Mouse (Mus musculus): ENCODE measurements around the gene Rgl1. TPM values are rescaled to one million over a fixed set of nuclear protein-coding genes. Genes with fewer than 3 reads are reported as not detected.
"Not testable (repeated sequence)": the region's sequence is repeated elsewhere in the genome, so short reads cannot be mapped to it uniquely, and the experiment has no call there.

Rgl1 gene
- polyA plus RNA-seq, 1 experiment = 55.6 TPM

DNA sequence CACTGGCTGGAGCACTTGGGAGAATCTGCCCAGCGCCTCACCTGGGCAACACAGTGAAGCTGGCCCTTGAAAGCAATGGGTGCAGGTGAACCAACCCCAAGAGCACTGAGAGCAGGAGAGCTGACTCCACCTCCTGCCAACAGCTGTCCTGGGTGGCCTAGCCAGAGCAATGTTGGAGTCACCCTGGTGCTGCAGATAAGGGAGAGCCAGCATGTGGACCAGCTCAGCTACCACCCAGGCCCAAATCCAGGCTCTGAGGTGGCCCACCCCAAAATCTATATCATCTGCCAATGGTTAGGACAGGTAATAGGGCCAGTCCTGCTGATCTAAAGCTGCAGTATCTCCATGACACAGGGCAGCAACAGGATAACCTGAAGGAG, 114.7 kb downstream of the Rgl1 start:
- no peak for TF ChIP-seq CTCF (IDR thresholded peaks at IDR 0.05; ENCODE audit: extremely low read depth, insufficient read depth, low read length)
- no peak for TF ChIP-seq POLR2A (IDR thresholded peaks at IDR 0.05; ENCODE audit: extremely low read depth, insufficient read depth, low read length)

DNA sequence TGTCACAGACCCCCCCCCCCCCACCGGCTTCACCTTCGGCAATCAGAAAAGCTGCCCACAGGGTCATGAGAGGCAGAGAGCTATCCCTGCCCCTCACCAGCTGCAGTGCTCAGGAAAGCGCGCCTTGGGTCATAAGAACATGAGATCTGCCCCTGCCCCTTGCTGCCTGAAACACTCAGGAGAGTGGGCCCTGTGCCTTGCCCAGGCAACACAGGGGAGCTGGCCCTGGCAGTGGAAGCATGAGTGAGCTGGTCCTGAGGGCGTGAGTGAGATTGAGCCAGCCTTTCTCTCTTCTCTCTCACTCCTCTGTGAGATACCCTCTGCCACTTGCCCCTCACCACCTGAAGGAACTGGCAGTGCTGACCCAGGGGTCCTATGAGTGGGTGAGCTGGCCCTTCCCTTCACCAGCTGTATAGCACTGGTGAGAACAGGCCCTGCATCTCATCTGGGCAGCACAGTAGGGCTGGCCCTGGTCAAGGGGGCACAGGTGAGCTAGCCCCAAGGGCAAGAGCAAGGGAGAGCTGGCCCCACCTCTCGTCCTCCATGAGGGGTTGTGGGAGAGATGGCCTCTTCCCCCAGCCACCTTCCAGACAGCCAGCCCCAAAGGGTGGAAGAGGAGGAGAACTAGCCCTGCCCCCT, 115.2 kb downstream of the Rgl1 start:
- H3K4me3 ChIP-seq (ENCODE audit: insufficient read depth, low read length) = no peak overlapping the region
- TF ChIP-seq POLR2A (IDR thresholded peaks at IDR 0.05; ENCODE audit: extremely low read depth, insufficient read depth, low read length) (no peak), CTCF (IDR thresholded peaks at IDR 0.05; ENCODE audit: extremely low read depth, insufficient read depth, low read length) (no peak)
- H3K27ac ChIP-seq (ENCODE audit: insufficient read depth, low read length) = no peak overlapping the region
- H3K4me1 ChIP-seq (ENCODE audit: control insufficient read depth, insufficient read depth, low read length) = peaks cover 2% of the 10 kb centered on the region; the same call in 1 of the 2 replicates

More for the DNA sequence above, 114.7 kb downstream of the Rgl1 start:
- peaks cover 2% of the 10 kb centered on the region for H3K4me1 ChIP-seq (ENCODE audit: control insufficient read depth, insufficient read depth, low read length)
- H3K4me3 ChIP-seq (ENCODE audit: insufficient read depth, low read length) = no peak overlapping the region
- no peak overlapping the region for H3K27ac ChIP-seq (ENCODE audit: insufficient read depth, low read length)

- Histone ChIP-seq H3K4me3 (ENCODE audit: insufficient read depth, low read length) (no peak overlapping the region), H3K4me1 (ENCODE audit: control insufficient read depth, insufficient read depth, low read length) (peaks cover 2% of the 10 kb centered on the region; the same call in 1 of the 2 replicates), H3K27ac (ENCODE audit: insufficient read depth, low read length) (no peak overlapping the region)
- TF ChIP-seq POLR2A (IDR thresholded peaks at IDR 0.05; ENCODE audit: extremely low read depth, insufficient read depth, low read length) = no peak
- TF ChIP-seq CTCF (IDR thresholded peaks at IDR 0.05; ENCODE audit: extremely low read depth, insufficient read depth, low read length) = no peak
Measured at GRCm38 (mm10) chr1:152648052-152648451, 118.1 kb downstream of the Rgl1 start.

GRCm38 (mm10) chr1:152642207-152642606, 123.9 kb downstream of the Rgl1 start:
- not testable (repeated sequence) for H3K4me3 ChIP-seq (ENCODE audit: insufficient read depth, low read length); H3K4me1 ChIP-seq (ENCODE audit: control insufficient read depth, insufficient read depth, low read length); H3K27ac ChIP-seq (ENCODE audit: insufficient read depth, low read length)

DNA sequence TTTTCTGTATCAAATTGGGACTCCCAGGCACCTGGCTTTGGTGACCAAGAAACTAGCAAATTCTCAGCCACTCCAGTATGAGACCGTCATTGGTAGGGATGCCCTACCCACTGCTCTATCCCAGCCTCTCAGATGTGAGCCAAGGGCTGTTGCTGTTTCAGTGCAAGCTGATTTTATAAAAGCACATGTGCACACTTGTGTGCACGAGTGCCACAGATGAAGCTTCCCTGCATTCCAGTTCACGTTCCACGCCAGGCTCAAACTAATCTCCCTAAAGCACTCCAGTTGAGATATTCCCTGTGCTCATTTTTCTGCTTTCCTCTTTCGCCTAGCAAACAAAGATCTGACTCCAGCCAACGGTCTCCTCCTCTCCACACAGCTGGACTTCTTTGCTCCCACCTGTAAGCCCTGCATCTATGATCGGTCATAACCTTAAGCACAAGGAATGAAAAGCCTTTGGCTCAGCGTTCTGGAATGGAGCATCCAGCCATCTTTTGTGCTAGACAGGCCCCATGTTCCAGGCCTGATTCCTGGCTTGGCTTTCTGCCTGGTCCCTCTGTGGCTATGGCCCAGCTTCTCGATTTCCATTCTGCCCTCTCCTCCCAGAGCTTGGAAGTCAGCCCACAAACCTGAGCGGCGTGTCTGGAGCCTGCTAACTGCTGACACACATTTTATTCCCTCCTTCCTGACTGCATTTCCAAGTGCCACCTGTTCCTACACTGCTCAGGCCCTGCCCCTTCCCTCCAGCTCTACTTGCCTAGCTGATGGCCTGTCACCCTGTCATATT, 125.8 kb downstream of the Rgl1 start:
- TF ChIP-seq POLR2A (IDR thresholded peaks at IDR 0.05; ENCODE audit: extremely low read depth, insufficient read depth, low read length) (no peak), CTCF (IDR thresholded peaks at IDR 0.05; ENCODE audit: extremely low read depth, insufficient read depth, low read length) (no peak)
- Histone ChIP-seq H3K4me3 (ENCODE audit: insufficient read depth, low read length) (no peak overlapping the region), H3K27ac (ENCODE audit: insufficient read depth, low read length) (no peak overlapping the region), H3K4me1 (ENCODE audit: control insufficient read depth, insufficient read depth, low read length) (peaks cover 7% of the 10 kb centered on the region)

DNA sequence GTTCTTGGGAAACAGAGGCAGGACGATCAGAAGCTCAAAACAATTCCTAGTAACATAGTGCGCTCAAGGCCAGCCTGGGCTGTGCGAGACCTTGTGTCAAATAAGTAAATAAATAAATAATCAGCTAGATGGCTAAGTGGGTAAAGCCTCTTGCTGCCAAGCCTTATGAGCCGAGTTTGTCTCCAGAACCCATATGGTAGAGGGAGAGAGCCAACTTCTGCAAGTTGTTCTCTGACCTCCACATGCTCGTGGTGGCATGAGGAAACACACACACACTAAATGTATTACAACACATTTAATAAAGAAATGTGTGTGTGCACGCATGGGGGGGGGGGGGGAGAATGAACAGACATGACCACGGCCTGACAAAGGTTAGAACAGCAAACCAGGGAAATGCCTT, 126.8 kb downstream of the Rgl1 start:
- Histone ChIP-seq H3K27ac (ENCODE audit: insufficient read depth, low read length) (no peak overlapping the region), H3K4me1 (ENCODE audit: control insufficient read depth, insufficient read depth, low read length) (peaks cover 7% of the 10 kb centered on the region), H3K4me3 (ENCODE audit: insufficient read depth, low read length) (no peak overlapping the region)
- TF ChIP-seq POLR2A (IDR thresholded peaks at IDR 0.05; ENCODE audit: extremely low read depth, insufficient read depth, low read length) = no peak
- TF ChIP-seq CTCF (IDR thresholded peaks at IDR 0.05; ENCODE audit: extremely low read depth, insufficient read depth, low read length) = no peak

- H3K4me3 ChIP-seq (ENCODE audit: insufficient read depth, low read length) = no peak overlapping the region
- no peaks in the 10 kb centered on the region for H3K4me1 ChIP-seq (ENCODE audit: control insufficient read depth, insufficient read depth, low read length)
- no peak overlapping the region for H3K27ac ChIP-seq (ENCODE audit: insufficient read depth, low read length)
- TF ChIP-seq POLR2A (IDR thresholded peaks at IDR 0.05; ENCODE audit: extremely low read depth, insufficient read depth, low read length) (no peak), CTCF (IDR thresholded peaks at IDR 0.05; ENCODE audit: extremely low read depth, insufficient read depth, low read length) (no peak)
Measured at GRCm38 (mm10) chr1:152634638-152635037, 131.5 kb downstream of the Rgl1 start.

DNA sequence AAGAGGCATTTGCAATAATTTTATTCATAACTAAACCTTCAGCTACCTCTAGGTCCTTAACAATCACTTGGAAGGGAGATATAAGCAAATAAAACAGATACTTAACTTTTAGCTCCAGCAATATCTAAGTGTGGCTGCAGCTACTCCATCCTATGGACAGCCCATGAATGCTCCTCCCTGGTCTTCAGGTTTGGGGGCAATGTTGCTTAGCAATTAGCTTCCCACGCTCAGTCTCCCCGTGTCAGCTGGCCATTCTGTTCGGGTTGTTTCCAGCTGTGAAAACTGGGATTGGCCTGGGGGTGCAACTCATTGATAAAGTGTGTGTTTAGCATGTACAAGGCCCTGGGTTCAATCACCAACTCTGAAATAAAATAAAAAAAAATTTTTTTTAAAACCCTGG, 136.4 kb downstream of the Rgl1 start:
- Histone ChIP-seq H3K27ac (ENCODE audit: insufficient read depth, low read length) (no peak overlapping the region), H3K4me3 (ENCODE audit: insufficient read depth, low read length) (no peak overlapping the region), H3K4me1 (ENCODE audit: control insufficient read depth, insufficient read depth, low read length) (no peaks in the 10 kb centered on the region)
- no peak for TF ChIP-seq CTCF (IDR thresholded peaks at IDR 0.05; ENCODE audit: extremely low read depth, insufficient read depth, low read length)
- no peak for TF ChIP-seq POLR2A (IDR thresholded peaks at IDR 0.05; ENCODE audit: extremely low read depth, insufficient read depth, low read length)

GRCm38 (mm10) chr1:152625651-152626050, 140.5 kb downstream of the Rgl1 start:
- TF ChIP-seq CTCF (IDR thresholded peaks at IDR 0.05; ENCODE audit: extremely low read depth, insufficient read depth, low read length) (no peak), POLR2A (IDR thresholded peaks at IDR 0.05; ENCODE audit: extremely low read depth, insufficient read depth, low read length) (no peak)
- Histone ChIP-seq H3K4me1 (ENCODE audit: control insufficient read depth, insufficient read depth, low read length) (no peaks in the 10 kb centered on the region), H3K27ac (ENCODE audit: insufficient read depth, low read length) (no peak overlapping the region), H3K4me3 (ENCODE audit: insufficient read depth, low read length) (peak overlapping the region; percentile 41; the same call in 1 of the 2 replicates)
